Mouse (Mus musculus) right cerebral cortex, adult 18-20 months (tissue): Measurements from ENCODE around the gene Nudt14.

Experiments used
- DNase-seq: peaks from one replicate; pipeline ENCODE4 v3.0.0; 2022; ENCODE audit warnings: mixed read lengths

Gene Nudt14

DNA sequence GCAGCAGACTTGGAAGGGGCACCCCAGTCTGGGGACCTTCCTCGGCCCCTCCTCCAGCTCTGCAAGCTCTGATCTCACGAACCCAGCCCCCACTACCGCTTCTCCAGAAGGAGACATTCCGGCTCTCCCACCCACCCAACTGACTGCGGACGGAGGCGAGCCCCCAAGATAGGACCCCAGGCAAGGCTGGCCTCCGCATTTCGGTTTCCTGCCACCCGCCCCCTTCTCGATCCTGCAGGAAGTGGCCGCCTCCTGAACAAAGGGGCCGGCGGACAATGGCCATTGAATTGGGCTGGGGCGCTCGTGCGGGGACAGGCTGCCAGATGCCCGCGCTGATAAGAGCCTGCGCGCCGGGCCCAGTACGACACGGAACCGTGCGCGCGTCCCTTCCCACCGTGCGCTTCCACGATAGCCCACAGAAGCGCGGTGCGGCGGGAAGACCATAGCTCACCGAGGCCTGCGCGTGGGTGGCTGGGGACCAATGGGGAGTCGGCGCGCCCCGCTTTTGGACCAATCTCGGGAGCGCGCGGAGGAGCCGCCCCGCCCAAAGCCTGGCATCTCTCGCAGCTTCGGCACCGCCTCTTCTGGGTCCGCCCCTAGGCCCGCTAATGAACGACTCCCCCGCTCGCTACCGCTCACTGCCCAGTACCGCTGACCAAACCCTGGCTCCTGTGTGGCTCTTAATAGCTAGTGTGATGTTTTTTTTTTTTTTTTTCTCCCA, 8.3 kb upstream of the Nudt14 start:
- peak; percentile 96 for DNase-seq

DNA sequence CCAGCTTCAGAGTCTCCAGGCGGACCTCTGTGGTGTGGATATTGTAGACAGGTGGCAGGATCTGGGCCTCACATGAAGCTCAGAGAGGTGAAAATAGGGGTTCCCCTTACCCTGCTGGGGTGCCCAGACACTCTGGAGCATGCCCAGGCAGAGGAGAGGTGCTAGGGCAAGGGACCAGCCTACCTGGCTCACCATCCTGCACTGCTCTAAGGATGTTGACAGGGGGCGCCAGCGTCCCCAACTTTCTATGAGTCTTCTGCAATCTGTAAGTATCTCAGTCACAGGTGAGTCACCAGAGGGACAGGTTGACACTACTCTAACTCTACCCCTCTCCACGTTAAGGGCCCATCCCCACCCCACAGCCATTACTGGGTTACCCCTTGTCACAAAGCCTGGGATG, 5.4 kb upstream of the Nudt14 start:
- no peak for DNase-seq

- no peak for DNase-seq
These were observed 1.7 kb upstream of the Nudt14 start for GRCm38 (mm10) chr12:112943669-112944068.

- no peak for DNase-seq
These were observed 658 bp downstream of the Nudt14 start for GRCm38 (mm10) chr12:112941156-112941775.

- DNase-seq: no peak
These were observed 1.2 kb downstream of the Nudt14 start for GRCm38 (mm10) chr12:112940710-112941109.

- DNase-seq: no peak
These were observed 1.7 kb downstream of the Nudt14 start for GRCm38 (mm10) chr12:112940238-112940637.

DNA sequence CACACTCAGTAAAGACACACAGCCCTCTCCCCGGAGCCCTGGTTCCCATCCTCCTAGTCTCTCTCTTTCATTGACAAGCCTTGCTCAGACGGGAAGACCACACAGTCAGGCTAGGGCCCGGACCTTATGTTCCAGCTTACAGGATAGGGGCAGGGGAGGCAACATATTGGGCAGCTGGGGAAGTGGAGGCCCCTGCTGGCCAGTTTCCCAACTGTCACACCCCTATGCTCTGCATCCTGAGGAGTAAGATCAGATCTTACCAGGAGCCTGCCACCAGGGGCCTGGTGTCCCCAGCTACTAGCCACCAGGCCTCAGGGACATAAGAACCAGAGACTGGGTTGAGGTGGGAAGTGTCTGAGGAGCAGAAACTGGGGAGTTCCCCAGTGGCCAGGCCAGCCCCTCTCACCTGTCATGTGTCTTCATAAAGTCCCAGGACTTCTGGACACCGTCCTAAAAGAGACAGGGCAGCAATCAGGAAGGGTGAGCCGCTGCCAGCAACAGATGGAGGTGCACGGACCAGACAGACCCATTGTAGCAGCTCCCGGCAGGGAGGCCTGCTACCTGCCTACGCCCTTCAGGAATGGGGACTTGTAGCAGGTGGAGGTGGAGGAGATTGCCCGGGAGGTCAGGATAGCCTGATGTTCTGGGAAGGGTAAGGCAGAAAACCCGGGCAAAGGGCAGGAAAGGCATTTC, 2.9 kb downstream of the Nudt14 start:
- no peak for DNase-seq

- no peak for DNase-seq
These were observed 3.6 kb downstream of the Nudt14 start for GRCm38 (mm10) chr12:112938366-112938765.

DNA sequence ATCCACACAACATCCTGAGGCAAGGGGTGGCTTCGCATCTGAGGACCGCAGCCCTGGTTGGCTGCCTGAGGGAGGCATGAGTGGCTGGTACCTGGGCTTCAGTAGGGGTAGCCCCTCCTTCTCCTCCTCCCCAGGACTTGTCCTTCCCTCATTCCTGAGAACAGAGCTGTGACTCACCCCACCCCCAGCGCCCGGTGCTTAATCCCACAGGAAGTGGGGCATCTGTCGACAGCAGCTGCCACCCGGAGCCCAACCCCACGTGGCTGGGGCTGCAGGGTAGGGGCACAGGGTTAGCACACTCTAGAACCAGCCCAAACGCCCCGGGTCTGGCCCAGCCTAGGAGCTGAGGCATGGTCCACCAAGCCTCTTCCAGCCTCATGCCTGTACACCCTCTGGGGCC, 4.0 kb downstream of the Nudt14 start:
- peak; percentile 73 for DNase-seq

DNA sequence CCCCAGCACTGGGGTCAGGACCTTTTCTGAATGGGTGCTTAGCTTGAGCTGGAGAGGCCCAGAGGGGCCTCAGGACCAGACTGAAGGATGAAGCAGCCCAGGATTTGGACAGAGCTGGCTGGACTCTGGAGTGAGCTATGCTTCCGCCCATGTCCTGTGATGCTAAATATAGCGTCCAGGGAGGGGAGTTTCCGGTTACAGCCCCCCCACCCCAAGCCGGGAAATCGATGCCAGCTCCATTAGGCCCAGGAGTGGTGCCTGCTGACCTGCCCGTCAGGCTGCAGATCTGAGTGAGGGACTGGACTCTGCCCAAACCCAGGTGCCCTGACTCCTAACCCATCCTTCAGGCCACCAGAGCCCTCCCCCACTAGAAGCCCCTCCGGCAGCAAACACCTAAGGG, 9.3 kb downstream of the Nudt14 start:
- DNase-seq: no peak

GRCm38 (mm10) chr12:112929562-112930352, 12.2 kb downstream of the Nudt14 start, which contains the start of gene Jag2:
Gene Jag2 (minus strand): TSS chr12:112929776.
- peak; percentile 84 for DNase-seq

- peak; percentile 76 for DNase-seq
These were observed 13.3 kb downstream of the Nudt14 start for GRCm38 (mm10) chr12:112928401-112929241.

- no peak for DNase-seq
These were observed 14.7 kb downstream of the Nudt14 start for GRCm38 (mm10) chr12:112927265-112927664.

- DNase-seq: no peak
These were observed 16.0 kb downstream of the Nudt14 start for GRCm38 (mm10) chr12:112925950-112926349.

DNA sequence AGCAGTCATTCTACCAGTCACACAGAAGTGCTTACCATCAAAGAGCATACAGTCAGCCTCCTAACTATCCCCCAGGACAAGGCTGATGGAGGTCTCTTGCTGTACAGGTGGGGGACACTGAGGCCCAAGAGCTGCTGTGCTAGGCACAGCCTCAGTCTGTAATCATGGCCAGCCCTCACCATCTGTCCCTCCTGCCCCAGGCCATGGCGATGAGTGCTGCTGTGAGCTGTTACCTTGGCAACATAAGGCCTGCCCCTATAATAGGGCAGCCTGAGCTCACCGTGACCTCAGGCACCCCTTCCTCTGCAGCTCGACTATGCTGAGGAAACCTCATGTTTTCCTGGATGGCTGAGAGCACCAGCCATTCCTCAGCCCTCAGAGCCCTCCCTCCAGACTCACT, 19.4 kb downstream of the Nudt14 start:
- DNase-seq: no peak

DNA sequence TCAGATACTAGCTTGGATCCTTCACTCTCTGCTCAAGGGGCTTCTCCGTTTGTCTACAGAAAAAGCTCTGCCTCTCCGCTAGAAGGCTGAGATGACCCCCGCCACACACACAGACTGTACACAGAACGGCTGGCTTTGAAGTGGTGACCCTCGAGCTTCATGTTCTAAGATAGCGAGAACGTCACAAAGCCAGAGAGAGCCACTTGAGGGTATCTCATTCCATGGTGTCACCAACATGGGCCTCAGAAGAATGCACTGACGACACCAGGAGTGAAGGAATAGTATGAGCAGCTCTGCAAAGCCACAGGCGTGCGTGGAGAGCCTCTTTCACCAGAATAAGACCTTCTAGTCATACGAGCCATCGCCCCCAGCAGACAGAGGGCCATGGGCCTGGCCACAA, 20.4 kb downstream of the Nudt14 start:
- DNase-seq: no peak

DNA sequence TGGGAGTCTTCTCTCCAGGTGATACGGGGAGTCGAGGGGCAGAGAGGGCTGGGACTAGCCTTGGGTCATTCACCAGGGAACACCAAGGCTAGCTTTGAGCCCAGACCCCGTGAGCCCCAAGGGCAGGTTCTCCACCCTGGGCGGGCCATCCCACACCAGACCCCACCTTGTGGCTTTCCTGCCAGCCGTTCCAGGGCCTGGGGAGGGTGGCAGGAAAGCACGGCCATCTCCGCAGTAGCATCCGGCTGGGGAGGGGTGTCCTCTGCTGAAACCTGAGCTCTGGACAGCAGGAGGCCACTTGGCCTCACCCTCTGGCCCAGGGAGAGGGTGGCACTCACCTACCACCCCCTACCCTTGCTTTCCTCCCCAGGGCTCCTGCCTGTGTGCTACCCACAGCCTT, 24.0 kb downstream of the Nudt14 start:
- no peak for DNase-seq

DNA sequence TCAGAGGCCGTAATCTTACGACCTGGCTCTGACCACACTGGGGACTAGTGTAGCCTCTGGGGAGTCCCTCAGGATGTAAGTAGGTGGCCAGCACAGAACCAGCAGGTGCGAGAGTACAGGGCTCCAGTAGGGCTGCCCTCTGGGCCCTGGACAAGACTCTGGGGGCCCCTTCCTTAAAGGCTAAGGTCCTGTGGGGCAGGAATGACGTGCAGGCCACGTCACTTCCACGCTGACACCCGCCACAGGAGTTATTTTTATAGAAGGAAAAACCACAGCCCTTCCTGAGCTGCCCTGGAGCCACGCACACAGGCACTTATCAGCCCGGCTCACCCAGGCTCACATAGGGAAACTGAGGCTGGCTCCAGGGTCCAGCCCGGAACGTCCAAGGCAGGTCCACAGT, 24.4 kb downstream of the Nudt14 start:
- no peak for DNase-seq

GRCm38 (mm10) chr12:112916698-112917400, 25.1 kb downstream of the Nudt14 start:
- no peak for DNase-seq

DNA sequence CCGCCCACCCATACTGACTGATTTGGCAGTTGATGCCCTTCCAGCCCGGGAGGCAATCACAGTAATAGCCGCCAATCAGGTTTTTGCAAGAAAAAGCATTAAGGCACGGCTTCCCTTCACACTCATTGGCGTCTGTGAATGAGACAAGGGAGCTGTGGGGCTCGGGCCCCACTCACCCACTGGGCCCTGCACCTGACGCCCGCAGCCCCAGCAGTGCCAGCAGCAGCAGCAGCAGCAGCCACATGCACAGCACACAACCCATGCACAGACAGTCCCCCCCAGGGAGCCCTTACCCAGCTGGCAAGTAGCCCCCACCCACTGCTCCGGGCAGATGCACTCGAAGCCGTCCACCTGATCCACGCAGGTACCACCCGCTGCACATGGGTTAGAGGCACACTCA, 26.3 kb downstream of the Nudt14 start:
- DNase-seq: no peak

- DNase-seq: no peak
These were observed 27.4 kb downstream of the Nudt14 start for GRCm38 (mm10) chr12:112914527-112914926.
